Mouse (Mus musculus): ENCODE results near the gene Kyat3. TPM values are rescaled to one million over a fixed set of nuclear protein-coding genes. Genes with fewer than 3 reads are reported as not detected.

Kyat3 gene
- polyA plus RNA-seq, 1 experiment from 2014 or later: 5.3 TPM

DNA sequence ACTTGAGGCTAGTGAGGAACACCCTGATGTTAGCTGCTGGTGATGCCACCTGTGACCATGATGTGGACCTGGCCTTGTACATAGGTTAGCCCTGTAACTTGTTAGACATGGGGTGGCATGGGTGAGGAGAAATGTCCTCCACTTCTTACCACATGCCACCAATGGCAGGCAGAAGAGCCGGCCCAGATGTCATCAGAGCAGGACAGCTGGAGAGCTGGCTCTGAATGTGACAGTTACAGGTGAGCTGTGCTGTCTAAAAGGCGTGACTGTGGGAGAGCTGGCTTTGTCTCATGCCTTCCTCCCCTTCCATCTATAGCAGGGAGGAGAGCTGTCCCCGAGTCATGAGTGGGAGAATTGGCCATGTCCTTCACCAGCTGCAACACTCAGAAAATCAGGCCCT, 94.7 kb downstream of the Kyat3 start:
- Histone ChIP-seq H3K36me3 (peaks cover 43% of the 10 kb centered on the region), H3K9ac (replicated peaks) (no peak overlapping the region), H3K4me2 (no peak overlapping the region), H3K27me3 (replicated peaks) (no peaks in the 10 kb centered on the region), H3K27ac (replicated peaks) (no peak overlapping the region), H3K4me3 (replicated peaks) (no peak overlapping the region), H3K4me1 (no peaks in the 10 kb centered on the region), H3K9me3 (replicated peaks) (no peaks in the 10 kb centered on the region)
- no peak for ATAC-seq (ENCODE audit: low FRiP score)
- 94% methylated on average over 3 of the region's 3 CpGs for WGBS

Other genes with a start within 250 kb of the Kyat3 start
- gene Gbp5, start 207.1 kb upstream of the Kyat3 start, polyA plus RNA-seq (2015; fragmentation: Nextera tagmentation; extraction: Ambion mirVana): 0.35 and 0.37 TPM in 2 replicates
- gene Gbp7, start 170.7 kb upstream of the Kyat3 start, polyA plus RNA-seq (2015; fragmentation: Nextera tagmentation; extraction: Ambion mirVana): 2.3 and 9.2 TPM in 2 replicates
- gene Gbp3, start 141.0 kb upstream of the Kyat3 start, polyA plus RNA-seq (2015; fragmentation: Nextera tagmentation; extraction: Ambion mirVana): 1.3 and 3.8 TPM in 2 replicates
- not detected in 2 replicates for gene Gbp2b, start 106.2 kb upstream of the Kyat3 start, polyA plus RNA-seq (2015; fragmentation: Nextera tagmentation; extraction: Ambion mirVana)
- gene Gbp2, start 80.4 kb upstream of the Kyat3 start, polyA plus RNA-seq (2015; fragmentation: Nextera tagmentation; extraction: Ambion mirVana): 0.90 and 3.6 TPM in 2 replicates
- 68.9 and 69.7 TPM in 2 replicates for gene Gtf2b, start 64.0 kb downstream of the Kyat3 start, polyA plus RNA-seq (2015; fragmentation: Nextera tagmentation; extraction: Ambion mirVana)
- gene Pkn2, start 181.0 kb downstream of the Kyat3 start, polyA plus RNA-seq (2015; fragmentation: Nextera tagmentation; extraction: Ambion mirVana): 21.7 and 24.6 TPM in 2 replicates